Mouse (Mus musculus) kidney, embryonic 15.5 days (tissue): Measurements from ENCODE around the gene Pigc. TPM values are rescaled to one million over a fixed set of nuclear protein-coding genes. Genes with fewer than 3 reads are reported as not detected.
A peak's percentile ranks its signal among the peaks of the same experiment; 100 is the strongest.

Source experiments
- ATAC-seq: fragments of 200-750 bp; cut with Nextera tagmentation; replicated peaks from 2 replicates; pipeline ENCODE4 v1.8.0; 2017; ENCODE audit warnings: moderate TSS enrichment; ENCODE audit not compliant: low FRiP score
- H3K27ac ChIP-seq: fragments of 300-500 bp; sonication (generic); 2 replicates; pipeline ENCODE4 v1.5.1; 2015; ENCODE audit warnings: mild to moderate bottlenecking, inconsistent platforms
- H3K27me3 ChIP-seq: fragments of 300-500 bp; sonication (generic); 2 replicates; pipeline ENCODE4 v1.6.1; 2015; ENCODE audit warnings: inconsistent platforms
- H3K36me3 ChIP-seq: fragments of 300-500 bp; sonication (generic); 2 replicates; pipeline ENCODE4 v1.6.1; 2015; ENCODE audit warnings: inconsistent platforms
- H3K4me1 ChIP-seq: fragments of 300-500 bp; sonication (generic); 2 replicates; pipeline ENCODE4 v1.6.1; 2015; ENCODE audit warnings: inconsistent platforms
- H3K4me2 ChIP-seq: fragments of 300-500 bp; sonication (generic); 2 replicates; pipeline ENCODE4 v1.6.1; 2015; ENCODE audit warnings: moderate library complexity, mild to moderate bottlenecking, inconsistent platforms
- H3K4me3 ChIP-seq: fragments of 300-500 bp; sonication (generic); replicated peaks from 2 replicates; pipeline ENCODE4 v1.5.1; 2015; ENCODE audit warnings: mild to moderate bottlenecking, inconsistent platforms
- H3K9ac ChIP-seq: fragments of 300-500 bp; sonication (generic); 2 replicates; pipeline ENCODE4 v1.6.1; 2015; ENCODE audit warnings: mild to moderate bottlenecking, inconsistent platforms
- H3K9me3 ChIP-seq: fragments of 300-500 bp; sonication (generic); replicated peaks from 2 replicates; pipeline ENCODE4 v1.6.1; 2016; ENCODE audit warnings: inconsistent platforms
- WGBS: fragments of 180-500 bp; shearing (Covaris S2); methylation state at CpG from one replicate; pipeline ENCODE4 v1.1.7; 2015; ENCODE audit warnings: mixed read lengths; 5-methylcytosine and 5-hydroxymethylcytosine counted together
- polyA plus RNA-seq: library from polyadenylated mRNA; unstranded; fragments of >200 nt; fragmentation: Nextera tagmentation; extraction: Ambion mirVana; gene quantifications from 2 replicates; pipeline ENCODE4 v1.2.1, GENCODE M21; 2015

Gene Pigc
- polyA plus RNA-seq, 1 experiment from 2014 or later: 39.7 TPM

DNA sequence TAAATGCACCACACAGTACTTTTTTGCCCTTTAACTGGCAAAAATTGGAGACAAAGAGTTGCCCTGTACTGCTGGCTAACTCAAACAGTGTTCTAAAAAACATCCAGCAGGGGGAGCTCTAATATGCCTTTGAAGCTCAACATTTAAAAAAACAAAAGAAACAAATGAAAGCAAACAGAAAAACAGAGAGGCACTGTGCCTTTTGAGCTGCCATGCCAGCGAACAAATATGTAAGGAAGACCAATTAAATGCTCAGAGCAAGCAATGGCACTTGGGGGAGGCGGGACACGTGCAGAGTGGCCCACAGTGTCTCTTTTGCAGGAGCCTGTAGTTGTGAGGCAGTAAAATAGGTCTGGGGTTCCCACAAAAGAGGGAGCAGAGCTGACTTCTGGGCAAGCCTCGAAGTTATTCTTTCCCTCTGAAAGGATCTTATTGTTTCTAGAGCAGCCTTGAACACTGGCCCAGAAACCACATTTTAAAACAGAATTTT lies 30.9 kb downstream of the Pigc start:
- Histone ChIP-seq H3K36me3 (no peaks in the 10 kb centered on the region), H3K27ac (peak overlapping the region; percentile 78), H3K9ac (no peak overlapping the region), H3K4me1 (peaks cover 35% of the 10 kb centered on the region), H3K4me2 (peak overlapping the region; percentile 47), H3K27me3 (no peaks in the 10 kb centered on the region), H3K9me3 (no peaks in the 10 kb centered on the region), H3K4me3 (no peak overlapping the region)
- WGBS: 3% methylated on average over 4 of the region's 4 CpGs
- ATAC-seq: peak; percentile 44; the same call in 1 of the 2 replicates

DNA sequence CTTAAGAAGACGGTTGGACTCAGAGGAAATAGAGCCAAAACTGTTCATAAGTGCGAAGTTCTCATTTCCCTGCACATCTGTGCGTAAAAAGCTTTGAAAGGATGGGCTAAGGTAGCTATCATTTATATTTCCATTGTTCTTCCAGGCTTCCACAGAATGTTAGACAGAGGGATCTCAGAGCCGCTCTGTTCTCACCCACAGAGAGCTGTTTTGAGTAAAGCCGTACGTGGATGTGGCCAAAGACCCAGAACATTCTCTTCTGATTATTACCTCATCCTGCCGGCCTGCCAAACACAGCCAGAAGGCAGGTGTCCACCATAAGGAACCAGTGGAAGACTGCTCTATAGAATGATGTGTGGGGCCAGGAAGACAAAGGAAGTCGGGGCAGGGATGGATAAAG lies 32.3 kb downstream of the Pigc start:
- no peaks in the 10 kb centered on the region for H3K9me3 ChIP-seq
- no peaks in the 10 kb centered on the region for H3K27me3 ChIP-seq
- H3K36me3 ChIP-seq: no peaks in the 10 kb centered on the region
- H3K4me2 ChIP-seq: no peak overlapping the region
- no peak overlapping the region for H3K4me3 ChIP-seq
- H3K9ac ChIP-seq: no peak overlapping the region
- WGBS: 66% methylated on average over 8 of the region's 8 CpGs
- peak overlapping the region; percentile 78 for H3K27ac ChIP-seq
- peaks cover 42% of the 10 kb centered on the region for H3K4me1 ChIP-seq
- ATAC-seq: no peak

DNA sequence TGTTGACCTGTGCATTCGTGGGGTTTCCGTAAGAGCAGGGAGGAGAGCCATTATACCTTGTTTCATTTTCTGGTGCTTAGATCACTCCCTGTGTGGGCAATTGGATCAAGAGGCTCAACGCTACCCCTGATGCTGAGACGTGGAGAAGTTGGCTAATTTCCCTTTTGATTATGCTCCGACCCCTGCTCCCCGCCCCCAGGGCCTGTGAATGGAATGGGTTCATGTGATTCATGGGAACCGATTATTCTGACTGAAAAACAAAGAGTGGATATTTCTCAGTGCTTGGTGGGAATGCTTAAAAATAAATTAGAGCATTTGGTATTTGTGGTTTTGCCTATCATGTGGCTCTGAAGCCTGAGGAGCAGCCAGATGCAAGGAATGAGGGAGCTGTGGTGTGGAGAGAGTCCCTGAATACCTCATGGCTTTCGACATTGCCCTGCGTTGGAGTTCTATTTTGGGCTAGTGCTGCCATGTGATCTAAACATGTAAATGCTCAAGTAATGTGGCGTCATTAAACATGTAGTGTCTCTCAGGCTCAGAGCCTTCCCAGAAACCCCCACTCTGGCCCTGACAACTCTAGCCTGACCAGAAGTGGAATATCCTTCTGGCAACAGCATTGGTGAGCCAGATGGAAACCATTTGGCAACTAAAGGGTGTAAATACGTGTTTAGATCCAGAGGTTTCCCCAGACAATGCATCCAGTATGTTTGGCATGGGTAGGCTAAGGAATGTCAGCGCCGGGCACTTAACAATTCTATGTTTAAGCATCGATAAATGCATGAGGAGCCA lies 34.9 kb downstream of the Pigc start:
- ATAC-seq: no peak
- WGBS: 60% methylated on average over 14 of the region's 14 CpGs
- Histone ChIP-seq H3K9ac (no peak overlapping the region), H3K4me2 (peak overlapping the region; percentile 43; the same call in 1 of the 2 replicates), H3K4me1 (peaks cover 50% of the 10 kb centered on the region), H3K27me3 (no peaks in the 10 kb centered on the region), H3K27ac (peak overlapping the region; percentile 86), H3K4me3 (no peak overlapping the region), H3K9me3 (no peaks in the 10 kb centered on the region), H3K36me3 (no peaks in the 10 kb centered on the region)

DNA sequence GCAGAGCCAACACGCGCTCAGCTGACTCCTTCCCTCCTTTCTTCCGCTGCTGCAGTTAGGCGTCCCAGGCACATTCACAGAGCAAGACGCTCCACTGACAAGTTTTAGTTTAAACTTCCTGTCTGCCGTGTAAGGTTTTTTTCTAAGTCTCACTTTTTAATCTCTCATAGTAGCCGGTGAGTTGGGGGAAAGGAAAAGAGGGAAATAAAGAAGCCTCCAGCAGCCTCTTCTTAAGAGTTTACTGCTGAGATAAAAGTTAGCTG lies 35.5 kb downstream of the Pigc start:
- H3K27ac ChIP-seq: peak overlapping the region; percentile 86
- no peaks in the 10 kb centered on the region for H3K27me3 ChIP-seq
- 18% methylated on average over 7 of the region's 7 CpGs for WGBS
- ATAC-seq: no peak
- H3K9ac ChIP-seq: no peak overlapping the region
- H3K9me3 ChIP-seq: no peaks in the 10 kb centered on the region
- H3K4me1 ChIP-seq: peaks cover 51% of the 10 kb centered on the region
- H3K36me3 ChIP-seq: no peaks in the 10 kb centered on the region
- peak overlapping the region; percentile 43; the same call in 1 of the 2 replicates for H3K4me2 ChIP-seq
- no peak overlapping the region for H3K4me3 ChIP-seq

DNA sequence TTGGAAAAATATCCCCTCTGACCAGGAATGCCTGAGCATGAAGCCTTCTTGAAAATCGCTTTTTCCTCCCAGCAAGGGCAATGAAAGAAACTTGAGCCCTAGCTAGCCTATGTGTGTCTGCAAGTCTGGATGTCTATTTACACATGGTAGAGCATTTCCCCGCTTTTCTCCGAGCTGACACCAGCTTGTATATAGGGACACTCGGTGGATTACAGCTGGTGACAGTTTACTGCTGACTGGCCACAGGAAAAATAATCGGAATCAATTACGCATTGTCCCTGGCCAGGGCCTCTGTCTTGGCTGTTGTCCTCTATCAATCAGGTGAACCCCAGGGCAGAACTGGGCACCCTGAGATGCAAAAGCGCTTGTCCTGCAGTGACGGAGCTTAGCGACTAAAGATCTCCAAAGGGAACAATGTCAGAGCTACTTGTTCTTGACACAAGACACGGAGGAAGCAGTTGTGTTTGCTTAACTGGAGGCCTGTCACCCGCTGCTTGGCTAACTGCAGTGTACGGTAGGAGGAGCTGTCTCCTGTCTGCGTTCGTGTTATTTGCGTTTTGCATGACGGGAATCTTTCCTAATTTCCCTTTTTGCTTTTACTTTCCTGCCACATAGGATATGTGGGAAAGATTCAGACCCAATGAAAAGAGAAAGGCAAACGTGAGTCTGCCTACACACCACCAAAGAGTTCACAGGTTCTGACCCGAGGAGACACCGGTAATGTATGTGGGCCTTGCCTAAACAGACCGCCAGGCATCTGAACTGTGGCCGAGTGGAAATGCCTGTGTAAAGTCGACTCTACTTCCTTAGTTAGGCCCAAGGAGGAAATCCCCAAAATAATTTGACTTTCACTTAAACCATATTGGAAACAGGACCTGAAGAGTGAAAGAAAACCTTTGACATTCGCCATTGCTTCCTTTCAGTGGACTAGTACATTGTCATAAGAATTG lies 36.1 kb downstream of the Pigc start:
- 19% methylated on average over 23 of the region's 23 CpGs for WGBS
- peak; percentile 79 for ATAC-seq
- Histone ChIP-seq H3K9me3 (no peaks in the 10 kb centered on the region), H3K9ac (peak overlapping the region; percentile 31), H3K27me3 (no peaks in the 10 kb centered on the region), H3K4me2 (peak overlapping the region; percentile 43), H3K4me3 (peak overlapping the region; percentile 7; the same call in 1 of the 2 replicates), H3K36me3 (no peaks in the 10 kb centered on the region), H3K27ac (peak overlapping the region; percentile 86), H3K4me1 (peaks cover 49% of the 10 kb centered on the region)

DNA sequence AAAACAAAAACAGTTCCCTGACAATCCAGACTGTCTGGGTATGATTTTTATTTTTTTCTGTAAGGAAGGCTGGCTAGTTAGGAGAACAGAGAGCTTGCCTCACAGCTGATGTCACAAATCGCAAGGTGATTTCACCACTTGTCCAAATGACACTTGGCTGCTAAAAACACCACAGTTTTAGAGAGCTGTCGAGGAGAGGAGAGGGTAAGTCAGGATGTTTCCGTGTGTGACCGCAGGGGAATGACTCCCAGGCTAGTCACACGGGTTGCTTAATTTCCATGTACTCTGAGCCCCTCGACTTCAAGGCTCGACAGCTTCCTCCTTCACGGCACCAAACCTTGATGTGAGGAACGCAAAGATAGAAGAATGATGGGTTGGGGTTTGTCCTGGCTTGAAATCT lies 37.1 kb downstream of the Pigc start:
- Histone ChIP-seq H3K4me1 (peaks cover 41% of the 10 kb centered on the region), H3K36me3 (no peaks in the 10 kb centered on the region), H3K9me3 (no peaks in the 10 kb centered on the region), H3K27me3 (no peaks in the 10 kb centered on the region), H3K4me2 (no peak overlapping the region), H3K4me3 (no peak overlapping the region), H3K27ac (no peak overlapping the region), H3K9ac (no peak overlapping the region)
- no peak for ATAC-seq
- 49% methylated on average over 9 of the region's 9 CpGs for WGBS

- 43% methylated on average over 4 of the region's 4 CpGs for whole genome bisulfite sequencing
These were observed 39.2 kb downstream of the Pigc start for GRCm38 (mm10) chr1:162008208-162008607.

GRCm38 (mm10) chr1:162008631-162009067 lies 39.7 kb downstream of the Pigc start:
- Histone ChIP-seq H3K9me3 (no peaks in the 10 kb centered on the region), H3K4me2 (no peak overlapping the region), H3K9ac (no peak overlapping the region), H3K27me3 (no peaks in the 10 kb centered on the region), H3K27ac (peak overlapping the region; percentile 82), H3K36me3 (no peaks in the 10 kb centered on the region), H3K4me1 (peaks cover 40% of the 10 kb centered on the region), H3K4me3 (no peak overlapping the region)
- ATAC-seq: no peak
- WGBS: 21% methylated on average over 8 of the region's 8 CpGs

More at GRCm38 (mm10) chr1:162008208-162008607, 39.2 kb downstream of the Pigc start:
- Histone ChIP-seq H3K4me2 (no peak overlapping the region), H3K27ac (peak overlapping the region; percentile 82), H3K9me3 (no peaks in the 10 kb centered on the region), H3K4me3 (no peak overlapping the region), H3K9ac (no peak overlapping the region), H3K4me1 (peaks cover 37% of the 10 kb centered on the region), H3K27me3 (no peaks in the 10 kb centered on the region), H3K36me3 (no peaks in the 10 kb centered on the region)
- ATAC-seq: no peak

GRCm38 (mm10) chr1:162009086-162009485 lies 40.1 kb downstream of the Pigc start:
- 29% methylated on average over 8 of the region's 8 CpGs for WGBS
- H3K4me3 ChIP-seq: no peak overlapping the region
- no peak overlapping the region for H3K9ac ChIP-seq
- H3K27ac ChIP-seq: peak overlapping the region; percentile 82
- no peak overlapping the region for H3K4me2 ChIP-seq
- H3K9me3 ChIP-seq: no peaks in the 10 kb centered on the region
- H3K4me1 ChIP-seq: peaks cover 37% of the 10 kb centered on the region
- ATAC-seq: no peak
- H3K27me3 ChIP-seq: no peaks in the 10 kb centered on the region
- H3K36me3 ChIP-seq: no peaks in the 10 kb centered on the region

DNA sequence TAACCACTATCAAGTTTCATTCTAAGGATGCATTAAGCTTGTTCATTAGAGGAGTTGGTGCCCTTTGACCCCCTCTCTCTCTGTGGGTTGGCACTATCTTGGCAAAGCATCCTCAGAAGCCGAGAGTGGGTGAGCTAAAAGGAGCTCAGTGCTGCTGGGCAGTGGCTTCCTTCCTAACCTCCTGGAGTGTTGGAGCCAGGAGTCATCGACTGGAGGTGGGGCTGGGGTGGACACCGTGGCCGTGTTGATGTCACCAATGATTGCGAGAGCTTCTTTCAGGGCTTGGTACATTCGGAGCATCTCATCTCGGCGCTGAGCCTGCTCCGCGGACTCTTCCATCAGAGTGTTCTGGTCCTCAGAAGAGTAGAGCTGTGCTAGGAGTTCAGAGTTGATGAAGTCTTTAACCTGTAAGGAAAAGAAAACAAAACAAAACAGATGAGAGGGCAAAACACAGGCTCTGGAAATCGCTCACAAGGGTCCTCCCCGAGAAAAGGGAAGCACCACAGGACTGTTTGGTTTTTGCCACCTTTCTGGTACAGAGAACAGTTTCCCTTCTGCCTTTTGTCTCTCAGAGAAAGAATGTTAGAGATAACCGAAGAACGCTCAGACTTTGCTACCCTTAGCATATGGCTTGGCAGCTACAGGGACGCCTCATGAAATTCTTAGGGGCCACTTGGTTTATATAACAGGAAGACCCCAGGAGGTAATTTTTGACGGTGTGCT lies 42.7 kb downstream of the Pigc start:
- H3K27ac ChIP-seq: no peak overlapping the region
- H3K9ac ChIP-seq: no peak overlapping the region
- 0 out of 2 replicates have a peak, but pooled peaks have one; percentile 11 for ATAC-seq
- H3K4me2 ChIP-seq: no peak overlapping the region
- H3K27me3 ChIP-seq: no peaks in the 10 kb centered on the region
- no peaks in the 10 kb centered on the region for H3K9me3 ChIP-seq
- no peaks in the 10 kb centered on the region for H3K36me3 ChIP-seq
- H3K4me1 ChIP-seq: peaks cover 41% of the 10 kb centered on the region
- WGBS: 76% methylated on average over 16 of the region's 16 CpGs
- no peak overlapping the region for H3K4me3 ChIP-seq

- 77% methylated on average over 4 of the region's 4 CpGs for WGBS
- no peaks in the 10 kb centered on the region for H3K9me3 ChIP-seq
- no peak overlapping the region for H3K4me2 ChIP-seq
- H3K9ac ChIP-seq: no peak overlapping the region
- no peaks in the 10 kb centered on the region for H3K36me3 ChIP-seq
- no peak overlapping the region for H3K4me3 ChIP-seq
- no peaks in the 10 kb centered on the region for H3K27me3 ChIP-seq
- peak overlapping the region; percentile 89; the same call in 1 of the 2 replicates for H3K27ac ChIP-seq
- ATAC-seq: no peak
- peaks cover 54% of the 10 kb centered on the region for H3K4me1 ChIP-seq
These were observed 44.6 kb downstream of the Pigc start for GRCm38 (mm10) chr1:162013561-162013960.
